Mouse (Mus musculus): ENCODE results near the gene Dusp21.

The Dusp21 gene

DNA sequence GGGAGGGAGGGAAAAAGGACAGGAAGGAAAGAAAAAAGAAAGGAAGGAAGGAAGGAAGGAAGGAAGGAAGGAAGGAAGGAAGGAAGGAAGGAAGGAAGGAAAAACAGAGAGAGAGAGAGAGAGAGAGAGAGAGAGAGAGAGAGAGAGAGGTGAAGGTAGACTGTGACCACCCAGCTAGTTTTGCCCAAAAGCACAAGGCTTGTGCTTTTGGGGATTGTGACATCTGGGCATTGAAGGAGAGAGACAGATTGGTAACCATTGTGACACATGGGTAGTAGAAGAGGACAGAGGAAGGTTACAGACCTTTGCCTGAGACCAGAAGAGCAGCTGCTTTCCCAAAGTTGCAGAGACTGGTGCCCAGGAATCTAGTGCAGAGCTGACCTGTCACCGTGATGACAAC lies at the start of gene Dusp21:
Gene Dusp21, plus strand, starts transcription at position 301 of the 400 bp plus-strand sequence.
- POLR2A ChIA-PET, result no interaction called here

DNA sequence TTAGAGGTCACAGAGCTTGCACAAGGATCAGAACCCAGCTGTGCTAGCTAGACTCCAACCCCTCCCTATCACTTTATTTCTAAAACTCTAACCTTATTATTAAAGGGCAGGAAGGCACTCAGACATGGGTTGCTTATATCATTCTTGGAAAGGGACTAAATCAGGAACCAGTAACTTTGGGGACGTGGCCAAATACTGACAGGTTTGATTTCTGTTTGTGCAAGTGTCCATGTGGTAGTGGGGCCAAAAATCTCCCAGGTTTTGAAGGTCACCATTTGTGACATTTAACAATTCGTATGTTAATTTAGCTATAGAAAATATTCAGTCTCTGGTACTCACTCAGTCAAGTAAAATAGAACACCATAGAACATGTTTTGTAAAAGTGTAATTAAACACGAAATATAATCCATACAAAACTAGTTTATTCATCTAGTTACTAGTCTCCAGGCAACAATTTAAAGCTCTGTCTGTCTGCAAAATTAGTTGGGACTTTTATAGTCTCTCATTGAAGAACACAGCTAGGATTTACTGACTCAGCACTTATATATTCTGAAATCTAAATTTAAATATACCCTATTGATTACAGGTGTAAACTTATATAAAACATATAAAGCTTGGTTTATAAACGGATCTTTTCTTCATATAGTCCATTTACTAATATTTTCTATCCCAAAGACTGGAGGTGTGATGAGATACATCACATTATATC lies 15.2 kb downstream of the Dusp21 start:
- CTCF ChIA-PET, result no interaction called here
- POLR2A ChIA-PET, result interaction anchor here in 2 of 4 experiments (0.6 to 3.1 kb wide), 4 partner anchors 18 to 640 kb away, joined by 3 to 23 read pairs (median 5); partner anchors contain the start of gene Fundc1 (in 1 of the 2)

More for the DNA sequence above, at the start of gene Dusp21:
- CTCF ChIA-PET, result interaction anchor here in 1 of 4 experiments (0.6 kb wide), 1 partner anchor 65 kb away, joined by 7 read pairs; no protein-coding TSS in a partner anchor

DNA sequence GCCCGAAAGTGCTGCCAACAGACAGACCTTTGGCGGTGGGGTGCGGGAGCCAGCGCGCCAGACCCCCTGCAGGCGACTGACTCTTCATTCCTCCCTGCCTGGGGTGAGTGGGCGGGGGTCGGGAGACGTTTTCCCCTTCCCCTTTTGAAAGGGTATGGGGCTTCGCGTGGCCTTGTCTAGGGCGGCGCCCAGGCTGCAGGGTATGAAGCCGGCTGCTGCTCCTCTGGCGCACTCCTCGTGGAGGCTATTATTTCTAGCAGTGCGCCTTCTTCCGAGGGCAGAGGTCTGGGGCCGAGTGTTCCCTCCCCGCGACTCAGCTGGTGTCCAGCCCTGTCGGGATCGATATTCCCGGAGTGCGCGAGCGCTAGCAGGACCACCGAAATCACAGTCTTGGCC lies 16.1 kb downstream of the Dusp21 start:
- ChIA-PET CTCF (no interaction called here), POLR2A (interaction anchor here in 3 of 4 experiments (0.6 to 3.1 kb wide), 20 partner anchors 9 to 910 kb away, joined by 3 to 23 read pairs (median 4); partner anchors contain the start of gene Fundc1 (in 1 of the 3))

DNA sequence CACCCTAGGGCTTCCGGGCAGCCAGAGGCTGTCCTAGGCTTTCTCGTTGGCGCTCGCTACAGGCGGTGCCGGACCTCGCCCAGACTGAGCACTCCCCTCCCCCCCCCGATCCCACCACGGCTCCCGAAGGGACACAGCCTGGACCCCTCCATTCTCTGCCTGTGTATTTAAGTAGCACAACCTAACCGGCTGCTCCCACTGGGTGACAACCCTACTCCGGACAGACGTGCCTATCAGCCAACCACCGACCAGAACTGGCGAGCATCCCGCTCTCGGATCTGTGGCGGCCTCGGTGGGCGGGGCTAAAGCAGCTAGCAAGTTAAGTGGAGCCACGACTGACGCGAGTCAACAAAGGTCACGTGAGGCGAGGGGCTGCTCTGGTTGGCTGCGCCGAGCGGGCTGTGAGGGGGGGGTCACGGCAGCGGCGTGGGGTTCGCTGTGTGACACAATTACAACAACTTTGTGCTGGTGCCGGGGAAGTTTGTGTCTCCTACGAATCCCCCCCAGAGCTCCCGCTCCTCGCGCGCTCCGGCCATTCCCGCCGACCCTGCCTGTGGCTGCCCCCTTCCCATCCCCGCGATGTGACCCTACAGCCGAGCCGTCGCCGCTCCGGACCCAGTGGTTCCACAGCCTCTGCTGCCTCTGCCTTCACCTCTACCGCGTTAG lies 16.7 kb downstream of the Dusp21 start, which contains the start of gene Kdm6a:
Gene Kdm6a, plus strand, starts transcription at position 384 of the 666 bp plus-strand sequence.
- CTCF ChIA-PET, result no interaction called here
- POLR2A ChIA-PET, result interaction anchor here in 3 of 4 experiments (0.6 to 3.1 kb wide), 25 partner anchors 9 to 911 kb away, joined by 3 to 23 read pairs (median 3); partner anchors contain the start of gene Fundc1 (in 1 of the 3)

DNA sequence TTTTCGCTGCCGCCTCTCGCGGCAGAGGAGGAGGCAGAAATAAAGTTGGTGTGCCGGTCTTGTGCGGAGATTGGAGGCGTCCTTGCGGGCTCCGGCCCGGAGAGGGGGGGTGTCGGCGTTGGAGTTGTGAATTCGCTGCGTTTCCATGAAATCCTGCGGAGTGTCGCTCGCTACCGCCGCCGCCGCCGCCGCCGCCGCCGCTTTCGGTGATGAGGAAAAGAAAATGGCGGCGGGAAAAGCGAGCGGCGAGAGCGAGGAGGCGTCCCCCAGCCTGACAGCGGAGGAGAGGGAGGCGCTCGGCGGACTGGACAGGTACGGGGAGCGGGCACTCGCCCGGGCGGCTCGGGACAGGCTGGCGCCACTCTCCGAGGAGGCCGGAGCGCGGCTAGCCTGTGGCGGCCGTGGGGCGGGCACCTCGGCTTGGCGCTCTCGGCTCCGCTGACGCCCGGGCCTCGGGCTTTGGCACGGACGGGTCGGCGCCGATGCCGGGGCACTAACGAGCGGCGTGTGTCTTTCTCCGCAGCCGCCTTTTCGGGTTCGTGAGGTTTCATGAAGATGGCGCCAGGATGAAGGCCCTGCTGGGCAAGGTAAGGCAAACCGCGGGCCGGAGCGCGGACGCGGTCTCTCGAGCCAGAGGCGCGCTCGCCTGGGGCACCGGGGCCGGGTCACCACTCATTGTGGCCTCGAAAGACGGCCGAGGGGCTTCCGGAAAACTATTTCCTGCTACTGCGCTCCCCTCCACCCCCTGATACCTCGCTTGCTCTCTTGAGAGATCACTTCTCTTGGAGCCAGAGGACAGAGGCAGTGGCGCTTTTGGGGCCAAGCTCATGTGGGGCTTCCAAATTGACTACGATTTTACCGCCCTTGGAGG lies 17.4 kb downstream of the Dusp21 start:
- ChIA-PET POLR2A (interaction anchor here in 3 of 4 experiments (0.6 to 3.1 kb wide), 28 partner anchors 8 to 912 kb away, joined by 3 to 23 read pairs (median 4); partner anchors contain the start of gene Fundc1 (in 1 of the 3)), CTCF (no interaction called here)

DNA sequence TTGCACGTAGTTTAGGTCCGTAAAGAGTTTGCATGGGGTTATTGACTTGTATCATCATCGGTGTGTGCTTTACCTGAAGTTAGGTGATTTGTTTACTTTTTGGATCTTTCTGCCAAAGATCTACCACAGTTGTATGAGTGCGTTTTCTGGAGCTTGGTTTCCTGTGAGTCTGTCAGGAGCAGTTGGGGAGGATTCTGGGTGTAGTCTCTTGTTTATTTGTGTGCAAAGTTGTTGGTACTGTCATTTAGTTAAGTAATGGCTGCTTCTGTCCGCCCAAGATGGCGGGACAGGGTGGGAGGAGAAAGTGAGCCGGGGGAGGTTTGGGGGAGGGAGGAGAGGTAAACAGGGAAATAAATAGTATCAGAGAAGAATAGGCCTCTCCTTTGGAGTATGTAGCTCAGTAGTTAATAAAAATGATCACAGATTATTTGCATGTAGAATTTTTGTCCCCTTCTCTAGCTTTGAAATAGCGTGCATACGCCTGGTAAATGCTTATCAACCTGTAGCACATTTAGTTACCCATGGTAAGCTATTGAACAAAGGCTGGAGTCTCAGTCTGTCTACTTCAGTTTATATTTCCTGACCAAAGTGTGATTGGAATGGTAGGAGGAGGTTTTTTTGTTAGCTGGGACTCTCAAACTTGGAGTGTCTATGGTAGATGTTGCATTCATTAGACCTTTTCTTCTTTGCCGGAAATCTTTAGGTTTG lies 18.4 kb downstream of the Dusp21 start:
- ChIA-PET POLR2A (interaction anchor here in 2 of 4 experiments (0.6 to 2.8 kb wide), 6 partner anchors 9 to 63 kb away, joined by 3 to 13 read pairs (median 6); no protein-coding TSS in a partner anchor), CTCF (no interaction called here)

DNA sequence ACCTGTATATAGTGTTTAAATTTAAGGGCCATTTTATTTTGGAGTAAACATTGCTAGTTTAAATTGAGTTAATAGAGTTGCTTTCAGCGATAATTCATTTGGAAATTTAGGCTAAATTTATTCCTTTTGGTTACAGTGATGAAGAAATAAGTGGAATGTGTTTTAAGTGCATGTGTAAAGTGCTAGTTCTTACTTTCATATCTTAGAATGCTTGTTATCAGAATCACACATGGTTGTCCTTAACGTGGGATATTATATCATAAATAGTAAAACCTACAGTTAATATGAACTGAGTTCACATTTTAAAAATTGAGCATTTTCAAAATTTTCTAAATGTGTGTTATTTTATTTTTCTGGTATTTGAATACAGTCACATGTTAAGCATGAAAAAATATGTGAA lies 19.5 kb downstream of the Dusp21 start:
- CTCF ChIA-PET, result interaction anchor here in 1 of 4 experiments (0.5 kb wide), 1 partner anchor 118 kb away, joined by 4 read pairs; no protein-coding TSS in a partner anchor
- POLR2A ChIA-PET, result interaction anchor here in 3 of 4 experiments (0.6 to 2.8 kb wide), 5 partner anchors 12 to 109 kb away, joined by 3 to 13 read pairs (median 7); no protein-coding TSS in a partner anchor

DNA sequence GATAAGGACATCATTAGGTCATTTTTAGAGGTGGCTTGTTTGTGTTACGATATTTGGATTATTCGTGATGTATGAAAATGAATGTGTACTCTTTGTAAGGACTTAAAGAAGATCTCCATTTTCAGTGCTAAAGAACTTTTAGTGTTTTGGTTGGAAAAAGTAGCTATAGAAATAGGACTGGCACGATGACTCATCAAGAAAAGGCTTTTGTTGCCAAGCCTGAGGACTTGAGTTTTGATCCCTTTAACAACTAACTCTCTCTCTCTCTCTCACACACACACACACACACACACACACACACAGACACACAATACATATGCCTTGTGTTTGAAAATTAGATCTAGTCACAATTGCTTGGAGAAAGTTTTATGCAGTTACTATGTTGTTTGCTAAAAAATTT lies 21.3 kb downstream of the Dusp21 start:
- CTCF ChIA-PET, result no interaction called here
- POLR2A ChIA-PET, result interaction anchor here in 1 of 4 experiments (6.1 kb wide), 1 partner anchor 12 kb away, joined by 42 read pairs; no protein-coding TSS in a partner anchor

DNA sequence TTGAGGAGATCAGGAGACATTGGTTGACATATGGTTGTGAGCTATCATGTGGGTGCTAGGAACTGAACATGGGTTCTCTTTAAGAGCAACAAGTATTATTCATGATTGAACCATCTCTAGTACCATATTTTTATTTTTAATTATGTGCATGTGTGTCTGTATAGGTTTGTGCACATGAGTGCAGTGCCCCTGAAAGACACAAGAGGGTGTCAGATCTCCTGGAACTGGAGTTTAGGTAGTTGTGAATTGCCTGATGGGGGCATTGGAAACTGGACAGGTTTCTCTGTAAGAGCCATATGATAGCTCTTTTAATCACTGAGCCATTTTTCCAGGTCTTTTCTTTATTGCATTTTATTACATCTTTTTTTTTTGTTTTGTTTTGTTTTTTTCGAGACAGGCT lies 23.3 kb downstream of the Dusp21 start:
- ChIA-PET POLR2A (interaction anchor here in 3 of 4 experiments (1.0 to 6.1 kb wide), 5 partner anchors 8 to 21 kb away, joined by 3 to 42 read pairs (median 6); no protein-coding TSS in a partner anchor), CTCF (no interaction called here)

DNA sequence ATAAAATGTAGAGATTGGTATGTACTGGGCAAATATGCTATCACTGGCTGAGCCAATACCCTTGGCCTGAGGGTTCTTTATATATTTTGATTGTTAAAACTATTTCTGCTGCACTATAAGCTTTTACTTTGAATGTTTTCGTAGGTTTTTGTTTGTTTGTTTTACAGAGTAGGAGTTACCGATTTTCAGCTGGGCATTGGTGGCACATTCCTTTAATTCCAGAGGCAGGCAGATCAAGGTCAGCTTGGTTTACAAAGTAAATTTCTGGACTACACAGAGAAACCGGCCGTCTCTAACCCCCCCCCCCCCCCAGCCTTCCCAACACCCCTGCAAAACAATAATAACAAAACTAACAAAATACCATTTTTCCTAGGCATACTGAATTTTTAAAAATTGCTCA lies 29.2 kb downstream of the Dusp21 start:
- POLR2A ChIA-PET, result interaction anchor here in 2 of 4 experiments (0.6 to 2.5 kb wide), 7 partner anchors 11 to 921 kb away, joined by 3 to 7 read pairs (median 3); partner anchors contain the start of gene Kdm6a (in 2 of the 2)

DNA sequence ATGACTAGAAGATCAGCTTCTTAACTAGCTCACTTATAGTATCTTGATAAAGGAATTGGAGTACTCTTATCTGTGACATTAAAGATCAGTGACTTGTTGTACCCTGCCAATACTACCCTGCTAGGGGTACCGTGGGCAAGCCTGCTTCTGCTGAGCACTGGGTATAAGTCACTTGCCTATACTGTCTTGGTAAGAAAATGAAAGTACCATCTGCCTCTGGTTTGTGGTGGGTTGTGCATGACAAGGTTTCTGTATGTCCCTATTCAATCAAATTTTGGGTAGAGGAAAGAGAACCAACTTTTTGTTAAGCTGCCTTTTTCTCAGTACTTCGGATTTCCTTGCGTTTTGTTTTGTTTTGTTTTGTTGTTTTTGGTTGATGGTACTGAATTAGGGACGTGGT lies 32.1 kb downstream of the Dusp21 start:
- CTCF ChIA-PET, result no interaction called here
- POLR2A ChIA-PET, result interaction anchor here in 3 of 4 experiments (0.6 to 4.8 kb wide), 8 partner anchors 8 to 27 kb away, joined by 3 to 42 read pairs (median 8); partner anchors contain the start of gene Kdm6a (in 2 of the 3)

More for the DNA sequence above, 29.2 kb downstream of the Dusp21 start:
- CTCF ChIA-PET, result no interaction called here

DNA sequence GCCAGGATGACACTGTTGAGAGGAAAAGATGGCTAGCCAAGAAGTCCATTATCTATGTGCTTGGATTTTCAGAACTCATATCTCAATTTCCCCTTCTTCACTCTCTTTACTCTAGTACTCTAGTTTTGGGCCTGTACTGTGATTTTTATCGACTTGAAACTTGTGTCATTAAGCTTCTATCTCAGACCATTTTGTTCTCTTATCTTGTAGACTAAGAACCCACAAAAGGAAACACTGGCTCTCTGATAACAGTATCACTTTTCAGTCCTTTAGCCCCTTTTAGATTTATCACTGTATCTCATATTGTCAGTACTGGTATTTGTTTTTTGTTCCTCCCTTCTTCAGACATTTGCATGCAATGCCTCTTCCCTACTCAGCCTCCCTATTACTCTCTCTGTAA lies 33.8 kb downstream of the Dusp21 start:
- ChIA-PET CTCF (no interaction called here), POLR2A (interaction anchor here in 2 of 4 experiments (0.6 to 4.8 kb wide), 7 partner anchors 8 to 28 kb away, joined by 3 to 42 read pairs (median 6); partner anchors contain the start of gene Kdm6a (in 2 of the 2))

DNA sequence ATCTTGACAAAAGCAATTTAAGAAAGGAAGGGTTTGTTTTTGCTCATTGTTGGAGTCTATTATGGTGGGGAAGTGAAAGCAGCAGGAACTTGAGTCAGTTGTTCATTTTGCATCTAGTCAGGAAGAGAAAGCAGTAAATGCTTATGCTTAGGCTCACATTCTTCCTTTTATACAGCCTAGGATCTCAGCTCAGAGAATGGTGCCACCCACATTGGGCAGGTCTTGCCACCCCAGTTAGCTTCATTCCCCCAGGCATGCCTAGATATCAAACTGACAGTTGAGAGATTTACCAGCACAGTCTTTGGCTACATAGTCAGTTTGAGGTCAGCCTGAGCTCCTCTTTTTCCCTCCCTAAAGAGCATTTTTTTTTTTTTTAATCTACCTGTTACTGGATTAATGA lies 41.5 kb downstream of the Dusp21 start:
- CTCF ChIA-PET, result no interaction called here
- POLR2A ChIA-PET, result interaction anchor here in 2 of 4 experiments (1.2 to 2.0 kb wide), 3 partner anchors 8 to 25 kb away, joined by 4 to 6 read pairs (median 5); partner anchors contain the start of gene Kdm6a (in 2 of the 2)

DNA sequence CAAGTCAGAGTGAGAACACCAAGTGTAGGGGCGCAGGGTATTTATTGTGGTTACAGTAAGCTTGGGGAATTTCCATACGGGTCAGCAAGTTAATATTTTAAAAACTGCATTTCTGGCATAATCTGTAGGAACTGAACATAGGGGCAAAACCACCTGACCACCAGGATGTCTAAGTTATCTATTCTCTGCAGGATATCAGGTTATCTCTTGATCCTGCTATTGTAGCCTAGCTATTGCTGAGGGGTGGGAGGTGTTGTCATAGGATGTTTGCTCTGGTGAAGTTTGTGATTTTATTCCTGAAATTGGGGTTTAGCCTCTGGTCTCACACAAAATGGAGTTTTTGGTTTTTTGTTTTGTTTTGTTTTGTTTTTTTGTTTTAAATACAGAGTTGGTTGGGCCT lies 42.6 kb downstream of the Dusp21 start:
- ChIA-PET CTCF (no interaction called here), POLR2A (interaction anchor here in 2 of 4 experiments (1.0 to 2.0 kb wide), 4 partner anchors 9 to 26 kb away, joined by 3 to 6 read pairs (median 4); partner anchors contain the start of gene Kdm6a (in 2 of the 2))
